Comparison of ENCODE assay signal across 20 mouse cellular contexts in genomic region chr9:48821916-48822585, GRCm38 (mm10). TPM values are rescaled to one million over a fixed set of nuclear protein-coding genes. Genes with fewer than 3 reads are reported as not detected.
DNase-seq lines count a peak whose midpoint lies in the region; ATAC-seq and TF ChIP-seq lines count a peak whose summit lies in the region.
"Had no signal": no experiment of that assay in that cellular context is flagged by ENCODE, and none has a peak within 500 bp of the region (broad histone marks: within the 10 kb centered on the region; RNA-seq: fewer than 3 reads in every experiment).

No protein-coding gene starts in this region.

- no peak overlapping the region for H3K9ac ChIP-seq in liver, embryonic 12.5 days
- no peak overlapping the region for H3K9ac ChIP-seq in limb, embryonic 11.5 days (ENCODE audit: low read length)
- H3K9ac ChIP-seq: forebrain, embryonic 12.5 days; hindbrain, embryonic 12.5 days; liver, embryonic 13.5 days; lung, embryonic 15.5 days had no signal

- TF ChIP-seq POLR2A in bone marrow macrophage, adult 2 months (IDR thresholded peaks at IDR 0.05; ENCODE audit: borderline replicate concordance, low read depth, low read length) = no peak

- peaks cover 49% of the 10 kb centered on the region for H3K27me3 ChIP-seq in liver, embryonic 12.5 days (replicated peaks)
- H3K27me3 ChIP-seq in limb, embryonic 11.5 days (ENCODE audit: control insufficient read depth, insufficient read depth, low read length) = peaks cover under 1% of the 10 kb centered on the region; the same call in 1 of the 2 replicates
- H3K27me3 ChIP-seq: hindbrain, embryonic 12.5 days had no signal

- WGBS in liver, embryonic 12.5 days (ENCODE audit: insufficient replicate concordance) = 61% methylated on average over 15 of the region's 15 CpGs
- WGBS in limb, embryonic 11.5 days = 25% methylated on average over 14 of the region's 15 CpGs

- peak overlapping the region; percentile 42; the same call in 1 of the 2 replicates for H3K27ac ChIP-seq in liver, embryonic 12.5 days
- 0 out of 2 replicates have a peak overlapping the region, but pooled peaks have one; percentile 17 for H3K27ac ChIP-seq in bone marrow macrophage, adult 2 months (ENCODE audit: insufficient read depth, low read depth, low read length)
- H3K27ac ChIP-seq in limb, embryonic 11.5 days (replicated peaks; ENCODE audit: low read depth, low read length) = 0 out of 2 replicates have a peak overlapping the region, but pooled peaks have one; percentile 52
- H3K27ac ChIP-seq: forebrain, embryonic 12.5 days; hindbrain, embryonic 12.5 days; liver, embryonic 13.5 days; lung, embryonic 15.5 days had no signal

- H3K36me3 ChIP-seq in liver, embryonic 12.5 days = no peaks in the 10 kb centered on the region
- no peaks in the 10 kb centered on the region for H3K36me3 ChIP-seq in limb, embryonic 11.5 days (ENCODE audit: control insufficient read depth, insufficient read depth, low read length)
- H3K36me3 ChIP-seq: forebrain, embryonic 12.5 days; hindbrain, embryonic 12.5 days; liver, embryonic 13.5 days; lung, embryonic 15.5 days had no signal

- no peak overlapping the region for H3K4me2 ChIP-seq in liver, embryonic 12.5 days
- H3K4me2 ChIP-seq in limb, embryonic 11.5 days (ENCODE audit: low read depth, severe bottlenecking) = peak overlapping the region; percentile 31
- H3K4me2 ChIP-seq: liver, embryonic 13.5 days; lung, embryonic 15.5 days had no signal

- H3K9me3 ChIP-seq in liver, embryonic 12.5 days (replicated peaks) = no peaks in the 10 kb centered on the region
- no peaks in the 10 kb centered on the region for H3K9me3 ChIP-seq in limb, embryonic 11.5 days (ENCODE audit: control insufficient read depth, low read length)
- H3K9me3 ChIP-seq: forebrain, embryonic 12.5 days; hindbrain, embryonic 12.5 days; liver, embryonic 13.5 days; lung, embryonic 15.5 days had no signal

- no peak for ATAC-seq in liver, embryonic 12.5 days
- ATAC-seq in limb, embryonic 11.5 days (ENCODE audit: insufficient number of reproducible peaks, low FRiP score, low TSS enrichment, low read depth) = no peak

- no peak overlapping the region for H3K4me3 ChIP-seq in liver, embryonic 12.5 days
- H3K4me3 ChIP-seq in bone marrow macrophage, adult 2 months (ENCODE audit: insufficient read depth, low read length) = no peak overlapping the region
- H3K4me3 ChIP-seq in limb, embryonic 11.5 days (ENCODE audit: low read depth, low read length) = no peak overlapping the region
- H3K4me3 ChIP-seq: forebrain, embryonic 12.5 days; hindbrain, embryonic 12.5 days; liver, embryonic 13.5 days; lung, embryonic 15.5 days had no signal

- H3K4me1 ChIP-seq in liver, embryonic 12.5 days = peaks cover 77% of the 10 kb centered on the region
- peaks cover 32% of the 10 kb centered on the region for H3K4me1 ChIP-seq in bone marrow macrophage, adult 2 months (ENCODE audit: control insufficient read depth, insufficient read depth, low read length)
- peaks cover 58% of the 10 kb centered on the region for H3K4me1 ChIP-seq in limb, embryonic 11.5 days (ENCODE audit: control insufficient read depth, insufficient read depth, low read length)

- no peak for TF ChIP-seq CTCF in bone marrow macrophage, adult 2 months (IDR thresholded peaks at IDR 0.05; ENCODE audit: low read depth, low read length)

- intact Hi-C loops in heart, postnatal 10 days (cut with DNase I) = no loop called here

- peak; percentile 90 for DNase-seq in heart, adult 11 months
- DNase-seq in heart, postnatal 10 days = no peak
- no peak for DNase-seq in liver
- DNase-seq in limb, embryonic 11.5 days (ENCODE audit: low spot score) = peak; percentile 35
- DNase-seq in testis, postnatal 14 days (ENCODE audit: low spot score) = no peak
- DNase-seq in neural tube, embryonic 10.5 days (ENCODE audit: extremely low spot score, low spot score) = no peak
- DNase-seq: adrenal gland, adult 8-10 months; cerebellum, postnatal 10 days; gastrocnemius, postnatal 10 days; kidney, adult 9 months; kidney, postnatal 36 days; liver, embryonic 13.5 days; midbrain, embryonic 14.5 days; right cerebral cortex, postnatal 25 days; thymus, postnatal 14 days had no signal

RNA-seq across cellular contexts. Expression of gene Zbtb16, which starts 14.0 kb away (rescaled TPM):
- 100 to 1,000 TPM in 1 of 2 experiments, 10 to 100 TPM in 1; 25.5 to 199 TPM for total RNA-seq in heart, postnatal 10 days (2021)
- 1.5 and 1.6 TPM in 2 replicates for polyA plus RNA-seq in liver, embryonic 12.5 days (2016; fragmentation: Nextera tagmentation; extraction: Ambion mirVana)
- polyA plus RNA-seq in bone marrow macrophage, adult 2 months (2012; ENCODE audit: insufficient read depth, insufficient read length, missing spikeins) = 2.7 and 2.9 TPM in 2 replicates
- polyA plus RNA-seq in limb, embryonic 11.5 days (2014; fragmentation: Nextera tagmentation; extraction: Ambion mirVana) = 5.9 and 7.5 TPM in 2 replicates

Comparison
In these comparisons a context has a peak if more than half of its experiments do, and no peak if none do; other contexts are left out.
1. DNase-seq: peak in heart, adult 11 months (single experiment) and limb, embryonic 11.5 days (single experiment); none in heart, postnatal 10 days (0 of 2), liver (single experiment), testis, postnatal 14 days (single experiment) and neural tube, embryonic 10.5 days (single experiment).
2. Peak in every context shown above with its lines, with median percentiles within 50 percentile points of each other: H3K27ac ChIP-seq.